Mouse (Mus musculus): ENCODE results near the gene Slc39a13. TPM values are rescaled to one million over a fixed set of nuclear protein-coding genes. Genes with fewer than 3 reads are reported as not detected.

The Slc39a13 gene
- polyA plus RNA-seq, 1 experiment: 101 TPM

GRCm38 (mm10) chr2:91019911-91020310 lies 50.3 kb downstream of the Slc39a13 start:
- H3K4me1 ChIP-seq (ENCODE audit: control insufficient read depth, insufficient read depth, low read length): no peaks in the 10 kb centered on the region
- TF ChIP-seq POLR2A (IDR thresholded peaks at IDR 0.05; ENCODE audit: borderline replicate concordance, extremely low read depth, low read depth, low read length) (no peak), CTCF (IDR thresholded peaks at IDR 0.05; ENCODE audit: insufficient read depth, low read length) (no peak)
- no peak overlapping the region for H3K4me3 ChIP-seq (replicated peaks; ENCODE audit: extremely low read depth, low read depth, low read length)
- DNase-seq: no peak
- WGBS: 86% methylated on average over 3 of the region's 3 CpGs

GRCm38 (mm10) chr2:91018061-91018788 lies 52.0 kb downstream of the Slc39a13 start:
- WGBS: 70% methylated on average over 8 of the region's 8 CpGs
- no peaks in the 10 kb centered on the region for H3K4me1 ChIP-seq (ENCODE audit: control insufficient read depth, insufficient read depth, low read length)
- no peak for DNase-seq
- H3K4me3 ChIP-seq (replicated peaks; ENCODE audit: extremely low read depth, low read depth, low read length): no peak overlapping the region
- TF ChIP-seq CTCF (IDR thresholded peaks at IDR 0.05; ENCODE audit: insufficient read depth, low read length): peak; percentile 45; the same call in 1 of the 2 replicates
- TF ChIP-seq POLR2A (IDR thresholded peaks at IDR 0.05; ENCODE audit: borderline replicate concordance, extremely low read depth, low read depth, low read length): no peak

- WGBS: 83% methylated on average over 4 of the region's 4 CpGs
- no peak for DNase-seq
- Histone ChIP-seq H3K4me3 (replicated peaks; ENCODE audit: extremely low read depth, low read depth, low read length) (no peak overlapping the region), H3K4me1 (ENCODE audit: control insufficient read depth, insufficient read depth, low read length) (no peaks in the 10 kb centered on the region)
- no peak for TF ChIP-seq POLR2A (IDR thresholded peaks at IDR 0.05; ENCODE audit: borderline replicate concordance, extremely low read depth, low read depth, low read length)
- TF ChIP-seq CTCF (IDR thresholded peaks at IDR 0.05; ENCODE audit: insufficient read depth, low read length): no peak
These were observed 54.8 kb downstream of the Slc39a13 start for GRCm38 (mm10) chr2:91015386-91015785.

GRCm38 (mm10) chr2:91013881-91014280 lies 56.3 kb downstream of the Slc39a13 start:
- no peak for TF ChIP-seq CTCF (IDR thresholded peaks at IDR 0.05; ENCODE audit: insufficient read depth, low read length)
- no peak for TF ChIP-seq POLR2A (IDR thresholded peaks at IDR 0.05; ENCODE audit: borderline replicate concordance, extremely low read depth, low read depth, low read length)
- 83% methylated on average over 2 of the region's 2 CpGs for WGBS
- no peak for DNase-seq
- no peaks in the 10 kb centered on the region for H3K4me1 ChIP-seq (ENCODE audit: control insufficient read depth, insufficient read depth, low read length)
- H3K4me3 ChIP-seq (replicated peaks; ENCODE audit: extremely low read depth, low read depth, low read length): no peak overlapping the region

Other genes with a start within 250 kb of the Slc39a13 start
- 35.0 and 69.1 TPM in 2 replicates for gene Mtch2, start 223.3 kb downstream of the Slc39a13 start, polyA plus RNA-seq (2012; rRNA removed)
- gene C1qtnf4, start 184.6 kb downstream of the Slc39a13 start, polyA plus RNA-seq (2012; rRNA removed): 4.9 and 6.6 TPM in 2 replicates
- 10.4 and 15.6 TPM in 2 replicates for gene Kbtbd4, start 165.7 kb downstream of the Slc39a13 start, polyA plus RNA-seq (2012; rRNA removed)
- 70.9 and 115 TPM in 2 replicates for gene Ndufs3, start 165.6 kb downstream of the Slc39a13 start, polyA plus RNA-seq (2012; rRNA removed)
- gene Celf1, start 130.0 kb downstream of the Slc39a13 start, polyA plus RNA-seq (2012; rRNA removed): 31.1 and 36.2 TPM in 2 replicates
- 2.6 and 4.7 TPM in 2 replicates for gene Rapsn, start 34.8 kb downstream of the Slc39a13 start, polyA plus RNA-seq (2012; rRNA removed)
- 51.7 and 76.9 TPM in 2 replicates for gene Psmc3, start 16.4 kb downstream of the Slc39a13 start, polyA plus RNA-seq (2012; rRNA removed)
- 65.7 and 70.7 TPM in 2 replicates for gene Spi1, start 12.0 kb upstream of the Slc39a13 start, polyA plus RNA-seq (2012; rRNA removed)
- 7.0 and 11.2 TPM in 2 replicates for gene Mybpc3, start 47.7 kb upstream of the Slc39a13 start, polyA plus RNA-seq (2012; rRNA removed)
- gene Madd, start 113.4 kb upstream of the Slc39a13 start, polyA plus RNA-seq (2012; rRNA removed): 21.7 and 31.3 TPM in 2 replicates
- 97.4 and 102 TPM in 2 replicates for gene Nr1h3, start 132.4 kb upstream of the Slc39a13 start, polyA plus RNA-seq (2012; rRNA removed)
- 20.7 and 25.0 TPM in 2 replicates for gene Acp2, start 132.5 kb upstream of the Slc39a13 start, polyA plus RNA-seq (2012; rRNA removed)
- 11.8 and 13.9 TPM in 2 replicates for gene Ddb2, start 166.6 kb upstream of the Slc39a13 start, polyA plus RNA-seq (2012; rRNA removed)
- gene Pacsin3, start 185.5 kb upstream of the Slc39a13 start, polyA plus RNA-seq (2012; rRNA removed): 27.7 and 55.1 TPM in 2 replicates
- gene Arfgap2, start 194.6 kb upstream of the Slc39a13 start, polyA plus RNA-seq (2012; rRNA removed): 29.1 and 44.4 TPM in 2 replicates

All from lung, adult 2 months (tissue).